Mouse (Mus musculus) myocyte (in vitro differentiated cells): ENCODE data around the gene Tbx6.

Source experiments
- CEBPB ChIP-seq: IDR thresholded peaks from 2 replicates; pipeline ENCODE4 v1.6.1; 2011; ENCODE audit warnings: mild to moderate bottlenecking, moderate library complexity; ENCODE audit not compliant: poor library complexity, insufficient read depth, severe bottlenecking
- E2F4 ChIP-seq: IDR thresholded peaks from one replicate; pipeline ENCODE4 v1.6.1; 2011; ENCODE audit warnings: mild to moderate bottlenecking, control low read depth, moderate library complexity; ENCODE audit not compliant: insufficient read depth
- MAX ChIP-seq: IDR thresholded peaks from one replicate; pipeline ENCODE4 v1.6.1; 2011; ENCODE audit warnings: low read depth, mild to moderate bottlenecking, control low read depth
- MYOD1 ChIP-seq, 3 experiments: IDR thresholded peaks; one replicate each; pipeline ENCODE4 v1.6.1; 2011; ENCODE audit warnings: control low read depth in 2 of 3, low read depth in 2 of 3, mild to moderate bottlenecking in 2 of 3, moderate library complexity in 1 of 3; ENCODE audit not compliant: insufficient read length in 2 of 3, control insufficient read depth in 1 of 3
- MYOG ChIP-seq, 3 experiments: IDR thresholded peaks; one replicate each; pipeline ENCODE4 v1.6.1; 2011; ENCODE audit warnings: control low read depth in 2 of 3, low read depth in 2 of 3, mild to moderate bottlenecking in 2 of 3; ENCODE audit not compliant: insufficient read length in 2 of 3, control insufficient read depth in 1 of 3, insufficient read depth in 1 of 3
- POLR2A ChIP-seq: IDR thresholded peaks from one replicate; pipeline ENCODE4 v1.6.1; 2011; ENCODE audit warnings: low read depth, mild to moderate bottlenecking, control low read depth, moderate library complexity; ENCODE audit not compliant: insufficient read length
- POLR2AphosphoS2 ChIP-seq: IDR thresholded peaks from one replicate; pipeline ENCODE4 v1.6.1; 2011; ENCODE audit warnings: low read depth, control low read depth; ENCODE audit not compliant: insufficient read length
- REST ChIP-seq: IDR thresholded peaks from one replicate; pipeline ENCODE4 v1.6.1; 2011; ENCODE audit warnings: mild to moderate bottlenecking, control low read depth, moderate library complexity; ENCODE audit not compliant: insufficient read depth, insufficient read length
- SRF ChIP-seq: IDR thresholded peaks from one replicate; pipeline ENCODE4 v1.6.1; 2011; ENCODE audit warnings: low read depth; ENCODE audit not compliant: control insufficient read depth, insufficient read length
- TCF12 ChIP-seq: IDR thresholded peaks from one replicate; pipeline ENCODE4 v1.6.1; 2011; ENCODE audit warnings: mild to moderate bottlenecking, control low read depth; ENCODE audit not compliant: poor library complexity, insufficient read depth, severe bottlenecking
- TCF3 ChIP-seq: IDR thresholded peaks from one replicate; pipeline ENCODE4 v1.6.1; 2011; ENCODE audit warnings: low read depth, control low read depth; ENCODE audit not compliant: insufficient read length
- USF1 ChIP-seq: IDR thresholded peaks from one replicate; pipeline ENCODE4 v1.6.1; 2011; ENCODE audit warnings: low read depth, mild to moderate bottlenecking, control low read depth, moderate library complexity

GRCm38 (mm10) chr7:126825952-126826351, 44.7 kb downstream of the Tbx6 start:
- no peak for TF ChIP-seq MAX
- TF ChIP-seq MYOG (IDR thresholded peaks at IDR 0.05; ENCODE audit: control insufficient read depth in 1 of 3, insufficient read depth in 1 of 3, insufficient read length in 2 of 3, low read depth in 2 of 3): no peak
- TF ChIP-seq TCF12: no peak
- no peak for TF ChIP-seq POLR2A
- TF ChIP-seq USF1: no peak
- no peak for TF ChIP-seq POLR2AphosphoS2
- no peak for TF ChIP-seq SRF
- TF ChIP-seq E2F4: no peak
- TF ChIP-seq REST: no peak
- TF ChIP-seq CEBPB: no peak
- no peak for TF ChIP-seq TCF3
- TF ChIP-seq MYOD1 (IDR thresholded peaks at IDR 0.05; ENCODE audit: control insufficient read depth in 1 of 3, insufficient read length in 2 of 3, low read depth in 2 of 3): no peak
